Mouse (Mus musculus): ENCODE measurements around the gene Zpbp2. TPM values are rescaled to one million over a fixed set of nuclear protein-coding genes. Genes with fewer than 3 reads are reported as not detected.
A peak's percentile ranks its signal among the peaks of the same experiment; 100 is the strongest.

Zpbp2 gene
- total and polyA plus RNA-seq, 2 experiments from 2014 or later, result 0.36 TPM; not detected in 1

- H3K27ac ChIP-seq (ENCODE audit: low read depth, low read length), result no peak overlapping the region
- H3K9ac ChIP-seq (replicated peaks; ENCODE audit: low read length, poor library complexity, severe bottlenecking), result no peak overlapping the region
- DNase-seq (ENCODE audit: low spot score) (no peak), ATAC-seq (ENCODE audit: low FRiP score) (no peak)
- 0 out of 2 replicates have a peak, but pooled peaks cover 5% of the 10 kb centered on the region for H3K9me3 ChIP-seq (ENCODE audit: low read length)
- WGBS, result 81% methylated on average over 1 of the region's 1 CpGs
- H3K36me3 ChIP-seq (ENCODE audit: insufficient read depth, low read length), result no peaks in the 10 kb centered on the region
- no peak overlapping the region for H3K4me3 ChIP-seq (ENCODE audit: low read depth, low read length)
- TF ChIP-seq CTCF (IDR thresholded peaks at IDR 0.05), result no peak
- peaks cover 39% of the 10 kb centered on the region for H3K27me3 ChIP-seq (ENCODE audit: insufficient read depth, low read length)
- H3K4me1 ChIP-seq (ENCODE audit: insufficient read depth, low read length), result no peaks in the 10 kb centered on the region
- no peak overlapping the region for H3K4me2 ChIP-seq (ENCODE audit: low read depth, low read length, poor library complexity, severe bottlenecking)
Observed at GRCm38 (mm10) chr11:98543414-98543813, 7.5 kb upstream of the Zpbp2 start.

- H3K4me2 ChIP-seq (ENCODE audit: low read depth, low read length, poor library complexity, severe bottlenecking), result peak overlapping the region; percentile 96
- WGBS, result 4% methylated on average over 16 of the region's 16 CpGs
- no peak for DNase-seq (ENCODE audit: low spot score)
- peak overlapping the region; percentile 44; the same call in 1 of the 2 replicates for H3K9ac ChIP-seq (replicated peaks; ENCODE audit: low read length, poor library complexity, severe bottlenecking)
- no peak overlapping the region for H3K27ac ChIP-seq (ENCODE audit: low read depth, low read length)
- peak overlapping the region; percentile 48 for H3K4me3 ChIP-seq (ENCODE audit: low read depth, low read length)
- H3K36me3 ChIP-seq (ENCODE audit: insufficient read depth, low read length), result no peaks in the 10 kb centered on the region
- H3K4me1 ChIP-seq (ENCODE audit: insufficient read depth, low read length), result no peaks in the 10 kb centered on the region
- H3K27me3 ChIP-seq (ENCODE audit: insufficient read depth, low read length), result peaks cover 51% of the 10 kb centered on the region
- no peak for ATAC-seq (ENCODE audit: low FRiP score)
- TF ChIP-seq CTCF (IDR thresholded peaks at IDR 0.05), result no peak
- H3K9me3 ChIP-seq (ENCODE audit: low read length), result 0 out of 2 replicates have a peak, but pooled peaks cover 3% of the 10 kb centered on the region
Observed at GRCm38 (mm10) chr11:98544890-98545677, 5.8 kb upstream of the Zpbp2 start.

- peak within 1 kb of the TSS; percentile 48 for H3K4me3 ChIP-seq (ENCODE audit: low read depth, low read length)
- DNase-seq (ENCODE audit: low spot score) (peak; percentile 4), ATAC-seq (ENCODE audit: low FRiP score) (no peak)
- H3K9me3 ChIP-seq (ENCODE audit: low read length), result no peaks in the 10 kb centered on the region
- H3K4me1 ChIP-seq (ENCODE audit: insufficient read depth, low read length), result no peaks in the 10 kb centered on the region
- H3K9ac ChIP-seq (replicated peaks; ENCODE audit: low read length, poor library complexity, severe bottlenecking), result peak within 1 kb of the TSS; percentile 44; the same call in 1 of the 2 replicates
- no peak for TF ChIP-seq CTCF (IDR thresholded peaks at IDR 0.05)
- WGBS, result under 1% methylated on average over 53 of the region's 58 CpGs
- no peaks in the 10 kb centered on the region for H3K36me3 ChIP-seq (ENCODE audit: insufficient read depth, low read length)
- no peak within 1 kb of the TSS for H3K27ac ChIP-seq (ENCODE audit: low read depth, low read length)
- peaks cover 53% of the 10 kb centered on the region for H3K27me3 ChIP-seq (ENCODE audit: insufficient read depth, low read length)
- H3K4me2 ChIP-seq (ENCODE audit: low read depth, low read length, poor library complexity, severe bottlenecking), result peak within 1 kb of the TSS; percentile 96
Observed at GRCm38 (mm10) chr11:98545711-98546231, 5.1 kb upstream of the Zpbp2 start, which contains the start of gene Ikzf3. Gene Ikzf3, minus strand, starts transcription at chr11:98546031.

GRCm38 (mm10) chr11:98546529-98547307, 4.2 kb upstream of the Zpbp2 start:
- no peak for TF ChIP-seq CTCF (IDR thresholded peaks at IDR 0.05)
- H3K4me2 ChIP-seq (ENCODE audit: low read depth, low read length, poor library complexity, severe bottlenecking), result no peak overlapping the region
- H3K27ac ChIP-seq (ENCODE audit: low read depth, low read length), result no peak overlapping the region
- H3K27me3 ChIP-seq (ENCODE audit: insufficient read depth, low read length), result peaks cover 52% of the 10 kb centered on the region
- no peaks in the 10 kb centered on the region for H3K9me3 ChIP-seq (ENCODE audit: low read length)
- no peaks in the 10 kb centered on the region; the same call in 1 of the 2 replicates for H3K4me1 ChIP-seq (ENCODE audit: insufficient read depth, low read length)
- ATAC-seq (ENCODE audit: low FRiP score) (no peak), DNase-seq (ENCODE audit: low spot score) (no peak)
- no peak overlapping the region for H3K9ac ChIP-seq (replicated peaks; ENCODE audit: low read length, poor library complexity, severe bottlenecking)
- H3K4me3 ChIP-seq (ENCODE audit: low read depth, low read length), result no peak overlapping the region
- 47% methylated on average over 12 of the region's 12 CpGs for WGBS
- H3K36me3 ChIP-seq (ENCODE audit: insufficient read depth, low read length), result no peaks in the 10 kb centered on the region

- WGBS, result 61% methylated on average over 3 of the region's 3 CpGs
- TF ChIP-seq CTCF (IDR thresholded peaks at IDR 0.05), result no peak
- Histone ChIP-seq H3K4me2 (ENCODE audit: low read depth, low read length, poor library complexity, severe bottlenecking) (no peak overlapping the region), H3K4me1 (ENCODE audit: insufficient read depth, low read length) (no peaks in the 10 kb centered on the region; the same call in 1 of the 2 replicates), H3K27me3 (ENCODE audit: insufficient read depth, low read length) (peaks cover 49% of the 10 kb centered on the region), H3K27ac (ENCODE audit: low read depth, low read length) (no peak overlapping the region), H3K36me3 (ENCODE audit: insufficient read depth, low read length) (no peaks in the 10 kb centered on the region), H3K4me3 (ENCODE audit: low read depth, low read length) (no peak overlapping the region), H3K9me3 (ENCODE audit: low read length) (no peaks in the 10 kb centered on the region), H3K9ac (replicated peaks; ENCODE audit: low read length, poor library complexity, severe bottlenecking) (no peak overlapping the region)
- ATAC-seq (ENCODE audit: low FRiP score), result no peak
- DNase-seq (ENCODE audit: low spot score), result no peak
Observed at GRCm38 (mm10) chr11:98547308-98547693, 3.6 kb upstream of the Zpbp2 start.

Measured in midbrain, postnatal 0 days (tissue).